Mouse (Mus musculus): Measurements from ENCODE around the gene Mtfp1. TPM values are rescaled to one million over a fixed set of nuclear protein-coding genes. Genes with fewer than 3 reads are reported as not detected.

The Mtfp1 gene
- polyA plus RNA-seq, 1 experiment: 8.3 TPM

- H3K9me3 ChIP-seq (replicated peaks; ENCODE audit: control insufficient read depth, insufficient read depth, low read length, poor library complexity, severe bottlenecking): no peaks in the 10 kb centered on the region
These were observed 1.1 kb upstream of the Mtfp1 start for GRCm38 (mm10) chr11:4096054-4096984.

GRCm38 (mm10) chr11:4094378-4095170, 671 bp downstream of the Mtfp1 start:
- H3K36me3 ChIP-seq (ENCODE audit: control insufficient read depth, insufficient read depth, low read length, poor library complexity, severe bottlenecking): no peaks in the 10 kb centered on the region; the same call in none of the 2 replicates
- H3K27me3 ChIP-seq (ENCODE audit: control insufficient read depth, insufficient read depth, low read length, poor library complexity, severe bottlenecking): no peaks in the 10 kb centered on the region
- peak overlapping the region; percentile 21; the same call in 1 of the 2 replicates for H3K27ac ChIP-seq (ENCODE audit: insufficient read depth, low read length)

More at GRCm38 (mm10) chr11:4096054-4096984, 1.1 kb upstream of the Mtfp1 start:
- TF ChIP-seq POLR2A (IDR thresholded peaks at IDR 0.05; ENCODE audit: insufficient read depth, low read length) (peak; percentile 96), EP300 (IDR thresholded peaks at IDR 0.05; ENCODE audit: insufficient read depth, low read depth, low read length) (peak; percentile 75), CTCF (IDR thresholded peaks at IDR 0.05; ENCODE audit: low read depth, low read length) (no peak)
- Histone ChIP-seq H3K27ac (ENCODE audit: insufficient read depth, low read length) (peak overlapping the region; percentile 80), H3K4me1 (ENCODE audit: control insufficient read depth, insufficient read depth, low read length) (no peaks in the 10 kb centered on the region), H3K27me3 (ENCODE audit: control insufficient read depth, insufficient read depth, low read length, poor library complexity, severe bottlenecking) (no peaks in the 10 kb centered on the region), H3K36me3 (ENCODE audit: control insufficient read depth, insufficient read depth, low read length, poor library complexity, severe bottlenecking) (no peaks in the 10 kb centered on the region; the same call in none of the 2 replicates), H3K9ac (ENCODE audit: low read depth, poor library complexity, severe bottlenecking) (peak overlapping the region; percentile 86), H3K4me3 (ENCODE audit: low read depth, low read length) (peak overlapping the region; percentile 91)

GRCm38 (mm10) chr11:4093459-4094377, 1.5 kb downstream of the Mtfp1 start:
- H3K27me3 ChIP-seq (ENCODE audit: control insufficient read depth, insufficient read depth, low read length, poor library complexity, severe bottlenecking): no peaks in the 10 kb centered on the region
- no peaks in the 10 kb centered on the region for H3K4me1 ChIP-seq (ENCODE audit: control insufficient read depth, insufficient read depth, low read length)
- H3K9ac ChIP-seq (ENCODE audit: low read depth, poor library complexity, severe bottlenecking): 0 out of 2 replicates have a peak overlapping the region, but pooled peaks have one; percentile 70
- TF ChIP-seq POLR2A (IDR thresholded peaks at IDR 0.05; ENCODE audit: insufficient read depth, low read length): no peak
- peak overlapping the region; percentile 35 for H3K4me3 ChIP-seq (ENCODE audit: low read depth, low read length)
- H3K27ac ChIP-seq (ENCODE audit: insufficient read depth, low read length): no peak overlapping the region
- H3K9me3 ChIP-seq (replicated peaks; ENCODE audit: control insufficient read depth, insufficient read depth, low read length, poor library complexity, severe bottlenecking): no peaks in the 10 kb centered on the region; the same call in 1 of the 2 replicates
- no peaks in the 10 kb centered on the region; the same call in none of the 2 replicates for H3K36me3 ChIP-seq (ENCODE audit: control insufficient read depth, insufficient read depth, low read length, poor library complexity, severe bottlenecking)

More at GRCm38 (mm10) chr11:4094378-4095170, 671 bp downstream of the Mtfp1 start:
- Histone ChIP-seq H3K9me3 (replicated peaks; ENCODE audit: control insufficient read depth, insufficient read depth, low read length, poor library complexity, severe bottlenecking) (no peaks in the 10 kb centered on the region; the same call in 1 of the 2 replicates), H3K4me1 (ENCODE audit: control insufficient read depth, insufficient read depth, low read length) (no peaks in the 10 kb centered on the region), H3K4me3 (ENCODE audit: low read depth, low read length) (peak overlapping the region; percentile 90), H3K9ac (ENCODE audit: low read depth, poor library complexity, severe bottlenecking) (peak overlapping the region; percentile 70)
- TF ChIP-seq CTCF (IDR thresholded peaks at IDR 0.05; ENCODE audit: low read depth, low read length): peak; percentile 75
- TF ChIP-seq POLR2A (IDR thresholded peaks at IDR 0.05; ENCODE audit: insufficient read depth, low read length): no peak
- 0 out of 2 replicates have a peak, but pooled peaks have one; percentile 45 for TF ChIP-seq EP300 (IDR thresholded peaks at IDR 0.05; ENCODE audit: insufficient read depth, low read depth, low read length)

- H3K9ac ChIP-seq (ENCODE audit: low read depth, poor library complexity, severe bottlenecking): no peak overlapping the region
- H3K4me1 ChIP-seq (ENCODE audit: control insufficient read depth, insufficient read depth, low read length): no peaks in the 10 kb centered on the region
- TF ChIP-seq POLR2A (IDR thresholded peaks at IDR 0.05; ENCODE audit: insufficient read depth, low read length) (no peak), EP300 (IDR thresholded peaks at IDR 0.05; ENCODE audit: insufficient read depth, low read depth, low read length) (no peak), CTCF (IDR thresholded peaks at IDR 0.05; ENCODE audit: low read depth, low read length) (no peak)
- H3K9me3 ChIP-seq (replicated peaks; ENCODE audit: control insufficient read depth, insufficient read depth, low read length, poor library complexity, severe bottlenecking): no peaks in the 10 kb centered on the region; the same call in 1 of the 2 replicates
- no peaks in the 10 kb centered on the region for H3K27me3 ChIP-seq (ENCODE audit: control insufficient read depth, insufficient read depth, low read length, poor library complexity, severe bottlenecking)
- no peak overlapping the region for H3K27ac ChIP-seq (ENCODE audit: insufficient read depth, low read length)
- no peaks in the 10 kb centered on the region; the same call in none of the 2 replicates for H3K36me3 ChIP-seq (ENCODE audit: control insufficient read depth, insufficient read depth, low read length, poor library complexity, severe bottlenecking)
- no peak overlapping the region for H3K4me3 ChIP-seq (ENCODE audit: low read depth, low read length)
These were observed 8.0 kb downstream of the Mtfp1 start for GRCm38 (mm10) chr11:4087267-4087666.

DNA sequence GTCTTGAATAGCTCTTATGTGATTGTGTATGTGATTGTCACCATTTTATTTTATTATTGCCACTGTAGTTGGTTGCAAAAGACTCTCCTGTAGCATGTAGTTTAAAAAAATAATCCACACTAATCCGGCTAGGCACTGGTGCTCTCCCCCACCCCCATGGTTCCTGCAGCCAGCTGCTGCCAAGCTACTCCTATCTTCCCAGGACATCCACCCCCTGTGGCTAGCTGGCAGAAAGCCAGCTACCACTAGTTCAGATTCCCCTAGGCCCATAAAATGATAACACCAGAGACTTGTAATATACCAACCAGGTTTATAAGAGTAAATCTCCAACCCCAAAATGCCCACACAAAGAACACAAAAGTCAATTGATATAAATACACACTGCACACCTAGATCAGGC, 9.0 kb downstream of the Mtfp1 start:
- H3K27ac ChIP-seq (ENCODE audit: insufficient read depth, low read length): no peak overlapping the region
- H3K36me3 ChIP-seq (ENCODE audit: control insufficient read depth, insufficient read depth, low read length, poor library complexity, severe bottlenecking): no peaks in the 10 kb centered on the region
- TF ChIP-seq POLR2A (IDR thresholded peaks at IDR 0.05; ENCODE audit: insufficient read depth, low read length) (no peak), CTCF (IDR thresholded peaks at IDR 0.05; ENCODE audit: low read depth, low read length) (no peak), EP300 (IDR thresholded peaks at IDR 0.05; ENCODE audit: insufficient read depth, low read depth, low read length) (no peak)
- H3K4me3 ChIP-seq (ENCODE audit: low read depth, low read length): no peak overlapping the region
- H3K9me3 ChIP-seq (replicated peaks; ENCODE audit: control insufficient read depth, insufficient read depth, low read length, poor library complexity, severe bottlenecking): no peaks in the 10 kb centered on the region; the same call in 1 of the 2 replicates
- no peak overlapping the region for H3K9ac ChIP-seq (ENCODE audit: low read depth, poor library complexity, severe bottlenecking)
- no peaks in the 10 kb centered on the region for H3K27me3 ChIP-seq (ENCODE audit: control insufficient read depth, insufficient read depth, low read length, poor library complexity, severe bottlenecking)
- H3K4me1 ChIP-seq (ENCODE audit: control insufficient read depth, insufficient read depth, low read length): no peaks in the 10 kb centered on the region
